Mouse (Mus musculus): ENCODE measurements around the gene Cyp4f39.

- TF ChIP-seq CEBPB (IDR thresholded peaks at IDR 0.05; ENCODE audit: insufficient read depth, poor library complexity, severe bottlenecking) (no peak), TCF12 (IDR thresholded peaks at IDR 0.05; ENCODE audit: insufficient read depth, poor library complexity, severe bottlenecking) (no peak), MAX (IDR thresholded peaks at IDR 0.05; ENCODE audit: low read depth) (no peak), POLR2AphosphoS2 (IDR thresholded peaks at IDR 0.05; ENCODE audit: insufficient read length, low read depth) (no peak), POLR2A (IDR thresholded peaks at IDR 0.05; ENCODE audit: insufficient read length, low read depth) (no peak), USF1 (IDR thresholded peaks at IDR 0.05; ENCODE audit: low read depth) (no peak), REST (IDR thresholded peaks at IDR 0.05; ENCODE audit: insufficient read depth, insufficient read length) (no peak), TCF3 (IDR thresholded peaks at IDR 0.05; ENCODE audit: insufficient read length, low read depth) (no peak), MYOG (IDR thresholded peaks at IDR 0.05; ENCODE audit: control insufficient read depth in 1 of 3, insufficient read depth in 1 of 3, insufficient read length in 2 of 3, low read depth in 2 of 3) (no peak)
Observed at GRCm38 (mm10) chr17:32431972-32432371, 20.6 kb upstream of the Cyp4f39 start.
